Mouse (Mus musculus): Measurements from ENCODE around the gene Rnf212. TPM values are rescaled to one million over a fixed set of nuclear protein-coding genes. Genes with fewer than 3 reads are reported as not detected.
A peak's percentile ranks its signal among the peaks of the same experiment; 100 is the strongest.

The Rnf212 gene
- polyA plus RNA-seq, 1 experiment from 2014 or later, result not detected

GRCm38 (mm10) chr5:108750328-108751210 is 24.2 kb downstream of the Rnf212 start:
- ATAC-seq (ENCODE audit: low FRiP score, low TSS enrichment) (no peak), DNase-seq (no peak)
- Histone ChIP-seq H3K4me2 (ENCODE audit: low read length) (no peak overlapping the region), H3K36me3 (ENCODE audit: control insufficient read depth, insufficient read depth, low read length) (no peaks in the 10 kb centered on the region), H3K4me1 (ENCODE audit: control insufficient read depth, insufficient read depth, low read length) (no peaks in the 10 kb centered on the region), H3K9me3 (ENCODE audit: control insufficient read depth, low read length) (no peaks in the 10 kb centered on the region), H3K4me3 (replicated peaks; ENCODE audit: low read depth, low read length) (no peak overlapping the region), H3K27me3 (ENCODE audit: control insufficient read depth, insufficient read depth, low read length) (no peaks in the 10 kb centered on the region), H3K9ac (replicated peaks; ENCODE audit: low read length) (no peak overlapping the region), H3K27ac (replicated peaks; ENCODE audit: low read depth, low read length) (no peak overlapping the region)
- WGBS, result 83% methylated on average over 5 of the region's 5 CpGs

DNA sequence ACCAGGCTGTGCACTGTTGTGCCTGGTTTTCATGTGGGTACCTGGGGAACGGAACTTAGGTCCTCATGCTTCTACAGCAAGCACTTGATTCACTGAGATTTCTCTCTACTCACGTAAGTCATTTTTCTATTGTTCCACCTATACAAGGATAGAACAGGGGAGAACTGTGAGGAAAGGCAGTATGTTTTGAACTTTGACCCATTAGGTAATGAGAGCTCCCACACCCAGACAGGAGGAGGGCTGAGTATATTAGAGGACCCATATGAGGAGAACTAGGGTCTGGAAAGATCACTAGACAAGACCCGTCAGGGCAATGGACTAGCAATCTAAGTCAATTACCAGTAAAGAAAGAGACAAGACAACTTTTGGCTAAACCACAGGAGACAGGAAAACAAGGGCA is 30.2 kb downstream of the Rnf212 start:
- Histone ChIP-seq H3K4me2 (ENCODE audit: low read length) (no peak overlapping the region), H3K27me3 (ENCODE audit: control insufficient read depth, insufficient read depth, low read length) (no peaks in the 10 kb centered on the region), H3K4me1 (ENCODE audit: control insufficient read depth, insufficient read depth, low read length) (no peaks in the 10 kb centered on the region), H3K4me3 (replicated peaks; ENCODE audit: low read depth, low read length) (no peak overlapping the region), H3K9ac (replicated peaks; ENCODE audit: low read length) (no peak overlapping the region), H3K9me3 (ENCODE audit: control insufficient read depth, low read length) (no peaks in the 10 kb centered on the region), H3K27ac (replicated peaks; ENCODE audit: low read depth, low read length) (no peak overlapping the region), H3K36me3 (ENCODE audit: control insufficient read depth, insufficient read depth, low read length) (no peaks in the 10 kb centered on the region)
- no peak for DNase-seq
- 85% methylated on average over 3 of the region's 3 CpGs for WGBS
- no peak for ATAC-seq (ENCODE audit: low FRiP score, low TSS enrichment)

DNA sequence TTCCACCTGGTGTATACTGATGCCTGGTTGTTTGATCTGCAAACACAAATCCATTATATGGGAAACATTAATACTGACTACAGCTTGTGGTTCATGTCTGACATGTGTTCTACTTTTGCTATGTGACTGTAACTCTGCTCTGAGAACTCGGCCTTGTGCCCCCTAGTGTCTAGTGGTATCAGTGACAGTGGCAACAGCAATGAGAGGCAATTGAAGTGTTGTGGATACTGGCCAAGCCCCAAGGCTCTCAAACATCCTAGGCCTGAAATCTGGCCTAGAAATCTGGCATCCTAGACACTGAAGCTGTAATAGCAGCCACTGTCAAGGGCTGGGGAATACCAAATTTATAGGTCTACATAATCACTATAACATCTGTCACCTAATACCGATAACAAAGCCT is 30.9 kb downstream of the Rnf212 start:
- no peak for ATAC-seq (ENCODE audit: low FRiP score, low TSS enrichment)
- H3K4me1 ChIP-seq (ENCODE audit: control insufficient read depth, insufficient read depth, low read length), result no peaks in the 10 kb centered on the region
- peak; percentile 2 for DNase-seq
- whole genome bisulfite sequencing, result 75% methylated on average over 2 of the region's 2 CpGs
- no peaks in the 10 kb centered on the region for H3K27me3 ChIP-seq (ENCODE audit: control insufficient read depth, insufficient read depth, low read length)
- H3K36me3 ChIP-seq (ENCODE audit: control insufficient read depth, insufficient read depth, low read length), result no peaks in the 10 kb centered on the region
- no peak overlapping the region for H3K27ac ChIP-seq (replicated peaks; ENCODE audit: low read depth, low read length)
- H3K9ac ChIP-seq (replicated peaks; ENCODE audit: low read length), result no peak overlapping the region
- no peaks in the 10 kb centered on the region for H3K9me3 ChIP-seq (ENCODE audit: control insufficient read depth, low read length)
- no peak overlapping the region for H3K4me2 ChIP-seq (ENCODE audit: low read length)
- H3K4me3 ChIP-seq (replicated peaks; ENCODE audit: low read depth, low read length), result no peak overlapping the region

GRCm38 (mm10) chr5:108742596-108742995 is 32.2 kb downstream of the Rnf212 start:
- H3K9ac ChIP-seq (replicated peaks; ENCODE audit: low read length), result no peak overlapping the region
- H3K4me3 ChIP-seq (replicated peaks; ENCODE audit: low read depth, low read length), result no peak overlapping the region
- no peaks in the 10 kb centered on the region for H3K36me3 ChIP-seq (ENCODE audit: control insufficient read depth, insufficient read depth, low read length)
- H3K4me1 ChIP-seq (ENCODE audit: control insufficient read depth, insufficient read depth, low read length), result no peaks in the 10 kb centered on the region
- DNase-seq, result no peak
- 60% methylated on average over 2 of the region's 2 CpGs for WGBS
- H3K9me3 ChIP-seq (ENCODE audit: control insufficient read depth, low read length), result no peaks in the 10 kb centered on the region
- no peaks in the 10 kb centered on the region for H3K27me3 ChIP-seq (ENCODE audit: control insufficient read depth, insufficient read depth, low read length)
- H3K4me2 ChIP-seq (ENCODE audit: low read length), result no peak overlapping the region
- H3K27ac ChIP-seq (replicated peaks; ENCODE audit: low read depth, low read length), result no peak overlapping the region
- ATAC-seq (ENCODE audit: low FRiP score, low TSS enrichment), result no peak

GRCm38 (mm10) chr5:108741844-108742243 is 32.9 kb downstream of the Rnf212 start:
- DNase-seq, result no peak
- Histone ChIP-seq H3K4me1 (ENCODE audit: control insufficient read depth, insufficient read depth, low read length) (no peaks in the 10 kb centered on the region), H3K36me3 (ENCODE audit: control insufficient read depth, insufficient read depth, low read length) (no peaks in the 10 kb centered on the region), H3K9ac (replicated peaks; ENCODE audit: low read length) (no peak overlapping the region), H3K4me2 (ENCODE audit: low read length) (no peak overlapping the region), H3K9me3 (ENCODE audit: control insufficient read depth, low read length) (no peaks in the 10 kb centered on the region), H3K4me3 (replicated peaks; ENCODE audit: low read depth, low read length) (no peak overlapping the region), H3K27ac (replicated peaks; ENCODE audit: low read depth, low read length) (no peak overlapping the region), H3K27me3 (ENCODE audit: control insufficient read depth, insufficient read depth, low read length) (no peaks in the 10 kb centered on the region)
- no peak for ATAC-seq (ENCODE audit: low FRiP score, low TSS enrichment)
- WGBS, result 83% methylated on average over 2 of the region's 2 CpGs

DNA sequence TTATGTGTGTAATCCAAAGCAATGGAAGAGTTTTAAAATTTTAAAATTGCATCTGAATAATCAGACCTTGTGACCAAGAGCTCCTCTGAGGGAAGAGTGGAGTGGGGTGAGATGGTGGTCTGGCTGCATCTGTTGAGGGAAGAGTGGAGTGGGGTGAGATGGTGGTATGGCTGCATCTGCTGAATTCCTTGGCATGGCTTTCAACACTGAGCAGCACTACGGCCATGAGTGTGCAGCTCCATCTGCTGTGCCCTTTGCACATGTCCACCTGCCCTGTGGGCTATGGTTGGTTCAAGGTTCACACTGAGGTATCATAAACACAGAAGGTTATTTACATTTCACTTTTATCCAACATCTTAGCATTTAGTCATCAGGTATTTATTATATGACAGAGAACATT is 47.4 kb downstream of the Rnf212 start:
- ATAC-seq (ENCODE audit: low FRiP score, low TSS enrichment) (no peak), DNase-seq (no peak)
- H3K4me2 ChIP-seq (ENCODE audit: low read length), result no peak overlapping the region
- 85% methylated on average over 1 of the region's 1 CpGs for whole genome bisulfite sequencing
- H3K4me3 ChIP-seq (replicated peaks; ENCODE audit: low read depth, low read length), result no peak overlapping the region
- no peaks in the 10 kb centered on the region for H3K9me3 ChIP-seq (ENCODE audit: control insufficient read depth, low read length)
- H3K9ac ChIP-seq (replicated peaks; ENCODE audit: low read length), result no peak overlapping the region
- H3K36me3 ChIP-seq (ENCODE audit: control insufficient read depth, insufficient read depth, low read length), result no peaks in the 10 kb centered on the region
- H3K27ac ChIP-seq (replicated peaks; ENCODE audit: low read depth, low read length), result no peak overlapping the region
- H3K27me3 ChIP-seq (ENCODE audit: control insufficient read depth, insufficient read depth, low read length), result no peaks in the 10 kb centered on the region
- no peaks in the 10 kb centered on the region for H3K4me1 ChIP-seq (ENCODE audit: control insufficient read depth, insufficient read depth, low read length)

DNA sequence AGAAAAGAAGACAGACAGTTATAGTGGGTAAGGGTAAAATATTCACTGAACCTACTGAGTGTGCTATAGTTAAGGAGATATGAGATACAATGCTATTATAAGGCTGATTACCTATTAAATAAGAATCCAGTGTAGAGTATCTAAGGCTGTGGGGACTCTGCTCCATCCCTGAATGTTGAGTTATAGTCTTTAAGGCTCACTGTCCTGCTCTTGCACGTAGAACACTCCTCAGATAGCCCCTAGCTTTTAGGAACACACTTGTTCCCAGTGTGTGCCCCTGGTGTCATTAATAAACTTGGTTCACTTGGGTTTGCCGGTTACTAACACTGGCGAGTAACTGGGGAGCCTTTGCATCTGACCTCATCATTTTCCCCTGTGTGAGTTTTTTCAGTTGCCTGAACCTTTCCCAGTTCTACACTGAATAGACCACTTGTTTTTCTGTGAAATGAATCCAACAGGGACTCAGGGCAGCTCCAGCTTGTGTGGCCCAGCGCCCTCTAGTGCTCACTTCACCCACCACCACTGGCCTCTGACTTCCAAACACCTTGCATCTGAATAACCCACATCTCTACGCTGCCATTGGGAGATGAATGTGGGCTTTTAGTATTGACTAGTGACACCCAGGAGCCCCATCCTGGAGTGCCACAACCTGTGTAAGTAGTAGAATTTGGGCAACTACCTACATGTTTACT is 48.1 kb downstream of the Rnf212 start:
- Histone ChIP-seq H3K4me1 (ENCODE audit: control insufficient read depth, insufficient read depth, low read length) (no peaks in the 10 kb centered on the region), H3K4me2 (ENCODE audit: low read length) (no peak overlapping the region), H3K27ac (replicated peaks; ENCODE audit: low read depth, low read length) (no peak overlapping the region), H3K4me3 (replicated peaks; ENCODE audit: low read depth, low read length) (no peak overlapping the region), H3K36me3 (ENCODE audit: control insufficient read depth, insufficient read depth, low read length) (no peaks in the 10 kb centered on the region), H3K27me3 (ENCODE audit: control insufficient read depth, insufficient read depth, low read length) (no peaks in the 10 kb centered on the region), H3K9ac (replicated peaks; ENCODE audit: low read length) (no peak overlapping the region), H3K9me3 (ENCODE audit: control insufficient read depth, low read length) (no peaks in the 10 kb centered on the region)
- DNase-seq (peak; percentile 82), ATAC-seq (ENCODE audit: low FRiP score, low TSS enrichment) (peak; percentile 76; the same call in 1 of the 2 replicates)
- 29% methylated on average over 5 of the region's 5 CpGs for WGBS

DNA sequence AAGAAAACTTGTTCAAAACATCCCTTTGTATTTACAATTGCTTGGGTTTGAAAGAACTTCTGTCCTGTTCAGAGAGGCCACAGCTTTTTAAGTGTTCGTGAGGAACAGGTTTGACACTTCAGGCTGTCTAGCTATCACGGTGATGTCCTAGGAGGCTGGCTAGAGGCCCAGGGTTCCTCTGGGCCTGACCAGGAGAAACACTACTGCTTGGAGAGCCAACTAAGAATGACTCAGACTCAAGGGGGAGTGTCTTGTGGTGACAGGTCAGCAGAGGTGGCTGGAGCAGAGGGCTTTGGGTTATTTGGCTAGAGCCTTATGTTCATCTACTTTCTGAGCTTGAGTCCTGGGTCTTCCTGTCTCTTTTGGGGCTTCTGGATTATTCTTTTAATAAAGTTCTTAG is 50.8 kb downstream of the Rnf212 start:
- no peak for ATAC-seq (ENCODE audit: low FRiP score, low TSS enrichment)
- Histone ChIP-seq H3K9me3 (ENCODE audit: control insufficient read depth, low read length) (no peaks in the 10 kb centered on the region), H3K27ac (replicated peaks; ENCODE audit: low read depth, low read length) (no peak overlapping the region), H3K27me3 (ENCODE audit: control insufficient read depth, insufficient read depth, low read length) (no peaks in the 10 kb centered on the region), H3K4me1 (ENCODE audit: control insufficient read depth, insufficient read depth, low read length) (no peaks in the 10 kb centered on the region), H3K4me3 (replicated peaks; ENCODE audit: low read depth, low read length) (no peak overlapping the region), H3K4me2 (ENCODE audit: low read length) (no peak overlapping the region), H3K9ac (replicated peaks; ENCODE audit: low read length) (no peak overlapping the region), H3K36me3 (ENCODE audit: control insufficient read depth, insufficient read depth, low read length) (no peaks in the 10 kb centered on the region)
- no peak for DNase-seq
- 82% methylated on average over 2 of the region's 2 CpGs for WGBS

GRCm38 (mm10) chr5:108719761-108720160 is 55.0 kb downstream of the Rnf212 start:
- H3K4me1 ChIP-seq (ENCODE audit: control insufficient read depth, insufficient read depth, low read length), result no peaks in the 10 kb centered on the region
- H3K9ac ChIP-seq (replicated peaks; ENCODE audit: low read length), result no peak overlapping the region
- no peak overlapping the region for H3K4me2 ChIP-seq (ENCODE audit: low read length)
- DNase-seq (no peak), ATAC-seq (ENCODE audit: low FRiP score, low TSS enrichment) (no peak)
- H3K27ac ChIP-seq (replicated peaks; ENCODE audit: low read depth, low read length), result no peak overlapping the region
- no peaks in the 10 kb centered on the region for H3K9me3 ChIP-seq (ENCODE audit: control insufficient read depth, low read length)
- H3K4me3 ChIP-seq (replicated peaks; ENCODE audit: low read depth, low read length), result no peak overlapping the region
- no peaks in the 10 kb centered on the region for H3K27me3 ChIP-seq (ENCODE audit: control insufficient read depth, insufficient read depth, low read length)
- WGBS, result 68% methylated on average over 7 of the region's 7 CpGs
- H3K36me3 ChIP-seq (ENCODE audit: control insufficient read depth, insufficient read depth, low read length), result no peaks in the 10 kb centered on the region

Measured in midbrain, embryonic 14.5 days (tissue).